Mouse (Mus musculus) WW6 (cell line): ENCODE measurements at regions not wholly inside any gene's neighbourhood (a gene's known extent, or its start where the extent isn't known, plus 50 kb on each side); places are given as distances from the start of the nearest gene placed in this dataset.

ENCODE experiments used
- DNase-seq: peaks from one replicate; pipeline ENCODE4 v3.0.0-alpha.2; 2013; ENCODE audit warnings: low read depth, low spot score

DNA sequence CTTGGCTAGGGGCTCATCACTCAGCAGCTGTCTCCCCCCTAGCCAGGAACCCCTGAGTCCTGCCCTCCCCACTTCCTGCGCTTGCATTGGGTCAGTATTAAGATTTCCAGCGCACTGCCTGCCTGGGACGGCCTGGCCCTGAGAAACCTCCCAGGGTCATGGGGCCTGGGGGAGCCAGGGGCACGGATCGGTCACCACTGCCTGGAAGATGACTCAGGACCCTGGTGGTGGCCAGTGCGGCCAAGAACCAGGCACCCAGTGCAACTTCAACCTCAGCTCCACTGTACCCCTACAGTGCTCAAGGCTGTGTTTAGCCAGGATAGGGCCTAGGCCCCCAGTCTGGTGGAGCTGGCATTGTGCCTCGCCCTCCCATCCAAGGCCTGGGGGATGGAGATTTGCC is 111.9 kb upstream of the Zbtb40 start:
- no peak for DNase-seq

- DNase-seq, result no peak
Observed at GRCm38 (mm10) chr4:137158201-137158600, 109.6 kb upstream of the Zbtb40 start.

- DNase-seq, result no peak
Observed at GRCm38 (mm10) chr4:137156441-137157105, 108.0 kb upstream of the Zbtb40 start.

DNA sequence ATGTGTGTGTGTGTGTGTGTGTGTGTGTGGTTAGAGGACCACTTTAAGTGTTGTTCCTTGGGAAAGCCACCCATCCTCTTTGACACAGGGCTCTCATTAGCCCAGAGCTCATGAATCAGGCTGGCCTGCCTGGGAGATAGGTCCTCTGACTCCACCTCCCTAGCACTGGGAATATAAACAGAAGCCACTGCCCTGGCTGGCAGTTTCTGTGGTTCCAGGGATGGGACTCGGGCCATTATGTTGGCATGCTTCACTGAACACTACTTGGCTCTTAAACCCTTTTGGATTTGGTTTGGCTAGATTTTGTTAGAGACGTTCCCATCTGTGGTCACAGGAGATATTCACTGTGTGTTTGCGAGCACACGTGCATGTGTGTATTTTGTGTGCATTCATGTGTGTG is 100.2 kb upstream of the Zbtb40 start:
- DNase-seq, result no peak

DNA sequence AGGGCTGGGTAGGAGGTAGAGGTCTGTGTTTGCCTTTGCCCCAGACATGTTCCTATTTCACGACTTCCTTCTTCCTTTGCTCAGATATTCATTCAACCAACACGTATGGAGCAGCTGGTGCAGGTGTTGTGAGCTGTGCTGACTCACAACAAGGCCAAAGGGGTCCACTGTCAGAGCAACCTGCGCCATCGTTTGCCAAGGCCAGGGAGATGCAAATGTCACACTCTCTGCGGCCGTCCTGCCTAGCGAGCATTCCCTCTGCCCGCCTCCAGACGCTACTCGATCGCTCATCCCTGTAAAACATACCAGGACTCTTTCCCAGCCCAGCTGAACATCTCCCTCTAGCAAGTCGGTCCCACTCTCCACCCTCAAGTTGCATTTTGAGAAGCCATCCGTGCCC is 99.2 kb upstream of the Zbtb40 start:
- no peak for DNase-seq

GRCm38 (mm10) chr4:137146326-137146725 is 97.7 kb upstream of the Zbtb40 start:
- DNase-seq, result no peak

GRCm38 (mm10) chr4:137142316-137142715 is 93.7 kb upstream of the Zbtb40 start:
- DNase-seq, result no peak

DNA sequence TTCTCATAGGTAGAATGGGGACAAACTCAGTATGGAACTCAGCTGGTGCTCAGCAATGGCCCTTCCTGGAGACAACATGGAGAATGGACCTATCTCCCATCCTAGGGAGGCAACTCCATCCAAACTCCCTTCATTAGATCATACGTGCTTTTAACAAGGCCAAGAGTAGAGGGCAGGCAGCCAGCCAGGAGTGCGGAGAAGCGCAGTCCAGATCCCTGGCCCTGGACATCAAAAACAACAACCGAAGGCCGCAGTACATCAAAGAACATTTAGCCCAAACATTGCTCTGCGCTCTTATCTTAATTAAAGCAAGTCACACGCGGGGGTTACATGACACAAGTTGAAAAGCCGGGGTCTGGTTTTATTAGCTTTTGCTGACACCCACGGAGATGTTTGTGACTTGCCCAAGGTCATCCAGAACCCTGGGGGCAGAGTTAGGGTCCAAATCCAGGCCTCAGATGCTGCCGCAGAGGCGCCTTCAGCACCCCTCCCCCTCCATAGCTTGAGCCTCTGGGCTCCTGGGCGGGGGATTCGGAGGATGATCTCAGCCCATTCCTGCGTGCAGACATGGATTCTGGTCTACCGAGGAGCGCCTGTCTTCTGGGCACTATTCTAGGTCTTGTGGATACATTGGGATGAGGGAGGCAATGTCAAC is 90.6 kb upstream of the Zbtb40 start:
- DNase-seq, result no peak

- DNase-seq, result no peak
Observed at GRCm38 (mm10) chr4:137138127-137138526, 89.5 kb upstream of the Zbtb40 start.

DNA sequence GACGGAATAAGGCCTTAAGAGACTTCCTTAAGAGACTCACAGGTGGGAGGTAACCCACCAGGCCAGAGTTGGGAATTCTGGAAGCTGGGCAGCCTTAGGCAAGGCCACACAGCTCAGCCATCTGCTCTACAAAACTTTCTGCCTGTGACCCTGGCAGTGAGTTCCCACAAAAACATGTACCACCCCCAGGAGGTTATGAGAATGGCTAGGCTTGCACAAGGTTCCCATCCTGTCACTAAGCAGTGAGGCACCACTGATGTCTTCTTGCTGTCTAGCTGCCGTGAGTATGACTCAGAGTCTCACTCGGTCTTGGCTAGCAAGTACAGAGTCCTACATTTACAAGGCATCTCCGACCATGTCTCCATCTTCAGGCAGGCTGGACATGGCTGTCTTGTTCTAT is 87.7 kb upstream of the Zbtb40 start:
- no peak for DNase-seq

GRCm38 (mm10) chr4:137135792-137136191 is 87.2 kb upstream of the Zbtb40 start:
- DNase-seq, result no peak

DNA sequence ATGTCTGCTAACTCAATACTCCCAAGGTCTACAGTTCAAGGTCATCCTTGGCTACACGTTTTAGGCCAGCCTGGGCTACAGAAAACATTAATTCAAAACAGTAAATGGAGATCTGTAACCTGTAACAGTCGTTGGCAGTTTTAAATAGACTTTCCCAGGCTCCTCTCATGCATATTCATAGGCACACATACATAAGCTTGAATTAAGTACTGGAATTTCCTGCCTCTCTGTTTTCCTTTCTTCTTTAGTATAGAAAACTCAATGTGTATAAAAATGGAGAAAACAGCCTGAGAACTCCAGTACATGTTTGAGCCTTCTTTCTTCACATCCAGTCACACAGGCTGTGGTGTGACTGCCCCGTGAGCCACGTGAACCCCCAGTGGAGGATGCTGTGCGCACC is 86.0 kb upstream of the Zbtb40 start:
- DNase-seq, result no peak

- DNase-seq, result no peak
Observed at GRCm38 (mm10) chr4:137133789-137134188, 85.2 kb upstream of the Zbtb40 start.

DNA sequence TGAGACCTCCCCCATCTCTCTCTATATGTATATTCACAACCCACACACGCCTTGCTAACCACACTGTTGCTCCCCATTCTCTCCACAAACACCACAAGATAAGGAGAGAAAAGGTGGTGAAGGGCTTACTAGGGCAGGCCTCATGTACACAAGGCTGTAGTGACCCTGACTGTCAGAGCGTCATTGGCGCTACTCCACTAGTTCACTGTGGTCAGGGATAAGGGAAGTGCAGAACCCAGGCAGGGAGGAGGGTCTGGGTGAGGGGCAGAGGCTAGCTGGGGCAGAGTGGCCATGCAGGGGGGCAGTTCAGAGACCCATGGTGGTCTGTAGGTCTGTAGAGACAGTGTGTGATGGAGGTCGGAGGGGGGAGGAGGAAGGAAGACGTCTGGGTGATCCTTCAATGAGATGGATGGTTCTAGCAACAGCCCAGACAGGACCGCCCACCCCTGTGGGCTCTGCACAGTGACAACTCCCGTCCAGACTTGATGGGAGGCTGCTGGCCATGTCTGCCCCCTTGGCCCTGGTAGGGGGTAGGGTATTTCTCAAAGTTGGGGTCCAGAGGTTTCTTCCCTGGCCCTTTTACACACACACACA is 82.1 kb upstream of the Zbtb40 start:
- DNase-seq, result no peak

DNA sequence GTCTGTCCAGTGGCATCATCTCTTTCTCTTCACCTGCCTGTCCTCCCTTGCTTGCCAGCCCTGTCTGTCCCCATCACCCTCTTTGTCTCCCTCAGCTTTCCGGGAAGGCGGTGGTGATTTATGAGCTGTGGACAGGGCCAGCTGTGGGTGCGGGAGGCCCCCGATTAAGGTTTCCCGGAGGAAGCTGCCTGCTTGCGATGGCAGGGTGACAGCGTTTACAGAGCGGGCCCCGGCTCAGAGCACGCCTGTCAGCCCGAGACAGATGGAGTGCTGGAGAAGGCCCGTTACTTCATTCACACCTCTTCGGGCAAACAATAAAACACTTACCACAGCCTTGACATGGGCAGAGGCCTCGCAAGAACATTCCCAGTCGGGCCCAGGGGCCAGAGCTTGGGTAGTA is 79.6 kb upstream of the Zbtb40 start:
- DNase-seq, result no peak

DNA sequence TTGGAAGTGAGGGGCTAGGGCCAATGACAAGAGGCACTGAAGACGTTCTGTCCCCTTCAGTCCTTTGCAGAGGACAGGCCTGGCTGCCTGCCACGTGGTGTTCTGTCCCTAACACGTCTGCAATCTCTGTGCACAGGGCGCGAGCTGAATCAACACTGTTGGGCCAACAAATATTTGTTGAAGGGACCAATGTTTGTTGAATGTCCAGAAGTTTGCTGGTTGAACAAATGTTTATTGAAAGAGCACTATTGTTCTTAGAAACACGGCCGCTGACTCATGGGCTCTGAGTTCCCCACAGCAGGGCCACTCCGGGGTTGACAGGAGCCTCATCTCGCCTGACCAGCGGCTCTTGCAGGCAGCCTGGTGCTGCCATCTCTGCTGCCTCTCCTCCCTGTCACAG is 73.1 kb upstream of the Zbtb40 start:
- no peak for DNase-seq

DNA sequence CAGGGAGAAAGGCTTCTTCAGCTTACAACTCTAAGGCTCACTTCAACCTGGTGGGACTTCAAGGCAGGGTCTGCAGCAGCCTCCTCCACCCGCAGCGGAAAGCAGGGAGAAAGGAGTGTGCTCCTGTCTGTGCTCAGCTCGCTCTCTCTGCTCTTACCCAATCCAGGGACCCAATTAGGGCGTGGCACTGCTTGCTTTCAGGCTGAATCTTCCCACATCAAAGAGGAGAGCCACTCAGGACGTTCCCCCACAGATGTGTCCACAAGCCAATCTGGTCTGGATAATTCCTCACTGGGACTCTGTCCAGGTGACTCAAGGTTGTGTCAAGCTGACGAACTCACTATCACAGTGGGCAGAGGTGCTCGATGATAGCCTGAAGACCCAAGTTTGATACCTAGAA is 72.0 kb upstream of the Zbtb40 start:
- DNase-seq, result no peak

- DNase-seq, result no peak
Observed at GRCm38 (mm10) chr4:137118332-137118715, 69.7 kb upstream of the Zbtb40 start.

- peak; percentile 39 for DNase-seq
Observed at GRCm38 (mm10) chr4:137117471-137118331, 69.1 kb upstream of the Zbtb40 start.

DNA sequence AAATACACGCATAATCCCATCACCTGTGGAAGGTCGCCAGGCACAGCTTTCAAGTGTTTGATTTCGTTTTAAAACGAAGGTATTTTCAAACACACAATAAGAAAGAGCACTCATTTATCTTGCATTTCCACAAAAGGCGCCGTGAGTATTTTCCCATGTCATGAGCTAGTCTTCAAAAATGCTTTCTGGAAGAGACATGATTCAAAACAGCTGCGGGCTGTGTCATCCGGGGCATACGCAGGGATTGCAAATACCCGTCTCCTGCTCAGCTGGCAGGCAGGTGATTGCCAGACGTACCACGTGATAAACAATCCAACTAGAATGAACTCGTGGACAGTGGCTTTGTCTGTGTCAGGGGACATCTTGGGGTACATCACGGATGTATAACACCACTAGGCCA is 66.5 kb upstream of the Zbtb40 start:
- no peak for DNase-seq

GRCm38 (mm10) chr4:137110276-137110675 is 61.7 kb upstream of the Zbtb40 start:
- DNase-seq, result no peak

- DNase-seq, result no peak
Observed at GRCm38 (mm10) chr4:137104447-137105044, 55.9 kb upstream of the Zbtb40 start.
